Mouse (Mus musculus): Measurements from ENCODE around the gene Ephb1.

- TF ChIP-seq CTCF (IDR thresholded peaks at IDR 0.05; ENCODE audit: borderline replicate concordance, insufficient read depth, low read depth, low read length) (no peak), POLR2A (IDR thresholded peaks at IDR 0.05; ENCODE audit: borderline replicate concordance, insufficient read depth, low read length) (no peak)
These were observed 373.3 kb downstream of the Ephb1 start for GRCm38 (mm10) chr9:101981161-101981560.

Measured in cerebellum, adult 2 months (tissue).